Mouse (Mus musculus) skeletal muscle tissue, adult 2 months (tissue): ENCODE measurements at regions not wholly inside any gene's neighbourhood (a gene's known extent, or its start where the extent isn't known, plus 50 kb on each side); places are given as distances from the start of the nearest gene placed in this dataset.

Experiments used
- DNase-seq: peaks from one replicate; pipeline ENCODE4 v3.0.0-alpha.2; 2012; ENCODE audit warnings: low read depth, low spot score

- no peak for DNase-seq
Measured at GRCm38 (mm10) chr15:62198194-62198593, 1275.4 kb upstream of the A1bg start.

- DNase-seq: no peak
Measured at GRCm38 (mm10) chr15:62195440-62195839, 1272.6 kb upstream of the A1bg start.

- no peak for DNase-seq
Measured at GRCm38 (mm10) chr15:62192706-62193105, 1269.9 kb upstream of the A1bg start.

DNA sequence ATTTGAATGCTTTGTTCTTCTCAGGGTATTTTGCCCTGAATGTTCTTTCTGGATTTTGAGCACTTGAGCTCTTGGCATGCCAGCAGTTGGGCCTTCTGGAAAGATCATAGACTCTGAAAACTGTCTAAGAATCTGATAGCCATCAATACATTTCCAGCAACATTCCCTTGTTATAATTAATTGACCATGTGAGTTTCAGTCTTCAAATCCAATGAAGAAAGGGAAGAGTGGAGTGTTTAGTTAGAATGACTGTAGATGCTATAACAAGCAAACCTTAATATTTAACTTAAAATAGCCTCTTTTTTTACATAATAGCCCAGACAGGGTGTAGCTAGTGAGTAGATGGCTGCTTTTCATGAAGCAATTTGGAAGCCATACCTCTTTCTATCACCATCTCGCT is 1268.8 kb upstream of the A1bg start:
- no peak for DNase-seq

DNA sequence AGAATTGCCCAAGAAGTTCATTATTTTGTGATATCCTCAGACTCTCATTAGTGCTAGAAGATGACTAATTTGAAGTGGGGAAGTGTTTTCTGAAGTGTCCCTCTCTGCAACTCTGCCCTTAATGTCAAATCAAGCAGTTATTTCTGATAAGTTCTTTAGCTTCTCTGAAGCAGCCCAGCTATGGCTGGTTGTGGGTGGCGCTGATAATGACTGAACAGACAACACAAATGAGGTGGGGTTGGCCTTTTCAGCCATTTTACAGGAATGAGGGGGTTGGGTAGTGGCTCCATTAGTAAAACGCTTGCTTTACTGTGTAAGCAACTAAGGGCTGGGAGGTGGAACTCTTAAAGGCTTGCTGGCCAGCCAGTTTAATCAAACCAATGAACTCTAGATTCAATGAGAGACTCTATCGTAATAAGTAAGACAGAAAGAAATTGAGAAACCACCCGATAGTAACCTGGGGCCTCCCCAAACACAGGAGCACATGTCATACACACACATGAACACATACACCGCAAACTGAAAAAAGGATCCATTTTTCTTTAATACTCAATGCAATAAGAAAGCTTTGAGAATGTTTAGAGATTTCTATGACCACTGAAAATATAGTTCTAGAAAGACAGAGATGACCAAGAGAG is 1268.3 kb upstream of the A1bg start:
- no peak for DNase-seq

- no peak for DNase-seq
Measured at GRCm38 (mm10) chr15:62190224-62190910, 1267.6 kb upstream of the A1bg start.

GRCm38 (mm10) chr15:62189565-62190181 is 1266.9 kb upstream of the A1bg start:
- no peak for DNase-seq

DNA sequence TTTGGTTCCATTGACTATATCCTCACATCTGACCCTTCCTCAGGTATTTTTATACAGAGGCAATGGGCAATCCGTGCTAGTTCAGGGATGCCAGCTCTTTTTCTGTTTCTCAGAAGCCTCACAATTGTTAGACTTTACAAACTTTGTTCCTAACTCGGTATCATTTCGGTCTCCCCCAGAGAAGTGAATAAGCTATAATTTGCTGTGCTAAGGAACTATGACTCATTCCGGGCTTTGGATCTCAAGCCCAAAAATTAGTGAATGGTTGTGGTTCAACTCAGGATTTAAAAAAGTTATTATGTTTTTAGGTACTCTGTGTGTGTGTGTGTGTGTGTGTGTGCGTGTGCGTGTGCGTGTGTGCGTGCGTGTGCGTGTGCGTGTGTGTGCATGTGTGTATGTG is 1263.7 kb upstream of the A1bg start:
- no peak for DNase-seq

DNA sequence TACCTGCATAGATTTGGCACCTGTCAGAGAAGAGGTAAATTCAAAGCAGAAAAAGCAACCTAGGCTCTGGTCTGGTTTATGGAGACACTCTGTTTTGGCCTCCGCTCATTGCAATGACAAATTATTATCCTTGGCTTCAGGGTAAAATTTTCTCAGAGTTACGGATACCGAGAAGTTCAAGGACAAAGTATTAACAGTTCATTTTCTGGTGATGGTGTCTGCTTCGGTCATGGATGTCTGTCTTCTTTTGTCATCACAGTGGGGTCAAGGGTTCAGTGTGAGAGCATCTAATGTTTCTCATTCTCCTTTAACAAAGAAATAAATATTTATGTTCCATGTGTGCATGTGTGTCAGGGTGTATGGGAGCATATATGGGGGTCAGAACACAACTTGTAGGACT is 1261.0 kb upstream of the A1bg start:
- no peak for DNase-seq

- no peak for DNase-seq
Measured at GRCm38 (mm10) chr15:62181454-62181910, 1258.7 kb upstream of the A1bg start.

DNA sequence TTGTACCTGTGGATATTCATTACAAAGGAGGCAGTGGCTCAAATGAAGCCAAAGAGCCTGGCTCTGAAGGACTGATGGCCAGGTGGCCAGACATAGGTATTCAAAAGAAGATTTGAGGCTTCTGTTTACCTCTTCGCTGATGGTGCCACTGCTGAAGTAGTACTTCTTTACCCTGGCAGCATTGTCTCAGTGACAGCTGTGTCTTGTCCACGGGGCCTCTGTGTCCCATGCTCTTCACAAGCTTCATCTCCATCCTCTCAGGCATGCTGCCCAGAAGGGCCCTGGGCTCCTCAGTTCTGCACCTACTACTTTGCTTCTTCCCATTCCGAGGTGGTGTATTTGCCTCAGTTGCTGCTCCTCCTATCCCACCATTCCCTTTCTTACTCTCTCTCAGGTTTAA is 1257.9 kb upstream of the A1bg start:
- no peak for DNase-seq

DNA sequence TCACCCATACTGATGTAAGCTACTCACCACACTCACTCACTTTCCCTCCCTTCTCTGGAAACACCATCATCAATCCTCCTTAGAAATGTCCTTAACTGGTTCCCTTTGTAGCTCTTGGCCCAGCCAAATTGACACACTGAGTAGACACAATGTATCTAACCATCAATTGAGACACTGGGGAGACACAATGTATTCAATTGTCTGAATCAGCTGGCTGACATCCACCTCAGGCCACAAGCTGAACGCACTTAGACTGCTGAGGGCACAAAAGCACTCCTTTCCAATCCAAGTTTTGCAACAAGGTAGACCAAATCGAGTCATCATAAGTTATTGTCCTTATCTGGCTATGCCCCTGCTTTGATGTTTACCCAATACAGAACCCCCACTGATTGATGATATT is 1257.0 kb upstream of the A1bg start:
- no peak for DNase-seq

GRCm38 (mm10) chr15:62178568-62178967 is 1255.8 kb upstream of the A1bg start:
- no peak for DNase-seq

DNA sequence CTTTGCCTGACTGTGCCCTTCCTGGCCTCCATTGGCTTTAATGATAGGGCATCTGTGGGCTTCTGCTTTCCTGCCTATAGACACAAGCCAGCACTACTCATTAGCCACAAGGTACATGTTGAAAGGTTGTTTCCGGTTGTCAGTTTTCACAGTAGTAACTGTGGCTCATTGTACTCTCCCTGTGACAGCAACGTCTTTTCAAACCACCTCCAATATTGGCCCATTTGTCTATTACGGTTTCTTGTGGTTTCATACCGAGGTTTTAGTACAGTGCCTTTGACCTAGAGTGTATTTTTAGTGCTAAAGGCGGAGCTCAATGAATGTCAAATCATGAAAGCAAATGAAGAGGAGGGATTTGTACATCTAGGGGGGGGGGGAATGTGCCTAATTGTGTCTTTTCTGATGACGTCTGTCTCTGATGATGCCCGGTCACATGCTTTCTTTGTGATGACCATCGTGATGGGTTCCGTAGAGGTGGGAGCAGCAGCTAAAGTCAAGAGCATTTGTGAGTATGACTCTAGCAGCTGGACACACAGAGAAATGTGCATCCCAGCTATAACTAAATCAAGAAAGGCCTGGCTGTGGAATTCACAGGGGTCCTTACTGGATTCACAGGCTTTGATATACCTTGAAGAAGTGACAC is 1255.1 kb upstream of the A1bg start:
- no peak for DNase-seq

DNA sequence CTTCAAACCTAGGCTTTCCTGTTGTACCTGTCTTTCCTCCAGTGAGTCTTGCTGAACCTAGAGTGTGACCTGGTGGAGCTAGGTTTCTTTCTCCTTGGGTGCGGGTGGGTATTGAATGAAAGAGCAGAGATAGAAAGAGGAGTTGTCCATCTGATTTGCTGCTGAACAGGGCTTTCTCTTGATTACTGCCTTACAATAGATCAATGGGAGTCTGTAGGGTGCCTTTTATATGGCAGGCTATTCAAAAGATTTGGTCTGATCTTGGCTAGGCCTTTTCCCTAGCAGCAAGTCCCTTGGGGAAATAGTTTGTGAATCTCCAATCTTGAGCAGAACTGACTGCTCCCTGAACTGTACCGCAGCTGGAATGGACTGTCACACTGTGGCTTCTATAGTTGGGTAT is 1253.3 kb upstream of the A1bg start:
- no peak for DNase-seq

GRCm38 (mm10) chr15:62173633-62174543 is 1251.1 kb upstream of the A1bg start:
- no peak for DNase-seq

- no peak for DNase-seq
Measured at GRCm38 (mm10) chr15:62171632-62172031, 1248.8 kb upstream of the A1bg start.

DNA sequence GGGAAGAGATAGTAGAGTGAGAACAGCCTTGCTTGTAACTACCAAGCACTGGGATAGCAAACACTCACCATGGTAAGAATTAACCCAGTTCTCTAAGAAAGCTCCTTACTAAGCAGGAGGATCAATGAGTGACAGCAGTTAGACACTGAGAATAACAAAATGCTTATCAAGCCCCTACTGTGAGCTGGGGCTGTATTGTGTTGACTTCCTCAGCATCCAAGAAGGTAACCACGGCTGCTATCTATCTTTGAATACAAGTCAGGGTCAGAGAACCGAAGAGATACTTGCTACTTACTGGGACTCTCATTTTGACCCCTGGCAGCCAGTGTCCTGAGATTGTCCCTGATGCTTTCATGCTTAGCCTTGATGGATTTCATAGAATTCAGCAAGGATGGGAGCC is 1248.4 kb upstream of the A1bg start:
- DNase-seq: no peak

DNA sequence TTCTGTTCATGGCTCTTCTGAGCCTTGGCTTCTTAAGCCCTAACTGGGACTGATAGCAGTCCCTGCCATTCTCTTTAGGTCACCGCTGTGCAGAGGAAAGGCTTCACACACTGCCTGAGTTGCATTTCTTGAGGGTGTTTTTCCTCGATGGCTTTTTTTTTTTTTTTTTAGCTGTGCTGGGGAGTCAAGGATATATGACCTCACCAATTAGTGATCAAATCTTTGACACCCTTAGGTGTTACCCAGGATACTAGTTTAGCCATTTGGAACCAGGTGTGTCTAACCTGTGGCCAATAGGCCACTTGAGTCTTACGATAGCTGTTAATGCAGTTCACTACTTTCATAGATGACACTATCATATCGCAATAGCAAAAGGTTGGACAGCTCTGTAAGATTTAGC is 1247.5 kb upstream of the A1bg start:
- no peak for DNase-seq

DNA sequence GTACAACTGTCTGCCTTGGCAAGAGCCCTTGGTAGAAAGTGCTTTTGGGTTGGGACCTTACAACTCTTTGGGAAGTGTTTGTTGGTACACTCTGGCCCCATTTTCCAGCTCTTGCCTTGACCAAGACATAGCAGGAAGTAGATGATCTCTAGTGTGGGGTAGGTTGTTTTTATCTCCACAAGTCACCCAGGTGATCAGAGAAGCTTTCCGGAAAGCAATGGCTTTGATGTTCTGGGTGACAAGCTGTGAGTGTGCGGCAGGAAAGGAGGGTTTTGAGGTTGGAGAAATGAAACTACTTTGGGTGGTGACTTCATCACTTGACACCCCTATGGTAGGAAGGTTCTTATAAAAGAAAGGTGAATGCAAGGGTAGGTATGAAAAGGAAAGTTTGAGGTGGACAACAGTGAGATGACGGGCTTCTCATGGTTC is 1246.8 kb upstream of the A1bg start:
- no peak for DNase-seq

DNA sequence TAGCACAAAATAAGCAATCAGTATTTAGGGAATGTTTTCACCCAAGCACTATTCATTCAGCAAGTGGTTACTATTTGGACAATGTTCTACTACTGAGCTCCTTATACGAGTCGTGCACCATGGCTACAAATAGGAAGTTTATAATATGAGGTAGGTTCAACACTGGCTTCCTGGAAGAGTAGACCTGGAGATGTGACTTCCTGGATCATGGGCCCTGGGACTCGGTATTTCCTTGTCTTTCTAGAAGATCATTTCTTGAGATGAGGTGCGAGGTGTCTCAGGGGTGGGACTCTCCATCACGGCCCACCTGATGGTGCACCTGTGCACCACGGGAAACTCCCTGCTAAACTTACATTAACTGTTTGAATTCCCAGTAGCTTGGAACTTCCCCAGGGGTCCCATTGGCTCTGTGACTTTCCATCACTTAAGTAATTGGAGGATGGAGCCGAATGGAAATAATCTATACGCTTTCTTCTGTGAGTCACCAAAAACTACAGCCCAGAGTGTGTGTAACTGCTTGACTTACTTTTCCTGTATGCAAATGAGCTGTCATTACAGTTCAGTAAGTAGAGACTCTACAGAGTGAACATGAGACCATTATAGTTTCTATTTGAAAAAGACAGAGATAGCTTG is 1246.3 kb upstream of the A1bg start:
- DNase-seq: no peak
